Mouse (Mus musculus): ENCODE data around the gene Gatc.

DNA sequence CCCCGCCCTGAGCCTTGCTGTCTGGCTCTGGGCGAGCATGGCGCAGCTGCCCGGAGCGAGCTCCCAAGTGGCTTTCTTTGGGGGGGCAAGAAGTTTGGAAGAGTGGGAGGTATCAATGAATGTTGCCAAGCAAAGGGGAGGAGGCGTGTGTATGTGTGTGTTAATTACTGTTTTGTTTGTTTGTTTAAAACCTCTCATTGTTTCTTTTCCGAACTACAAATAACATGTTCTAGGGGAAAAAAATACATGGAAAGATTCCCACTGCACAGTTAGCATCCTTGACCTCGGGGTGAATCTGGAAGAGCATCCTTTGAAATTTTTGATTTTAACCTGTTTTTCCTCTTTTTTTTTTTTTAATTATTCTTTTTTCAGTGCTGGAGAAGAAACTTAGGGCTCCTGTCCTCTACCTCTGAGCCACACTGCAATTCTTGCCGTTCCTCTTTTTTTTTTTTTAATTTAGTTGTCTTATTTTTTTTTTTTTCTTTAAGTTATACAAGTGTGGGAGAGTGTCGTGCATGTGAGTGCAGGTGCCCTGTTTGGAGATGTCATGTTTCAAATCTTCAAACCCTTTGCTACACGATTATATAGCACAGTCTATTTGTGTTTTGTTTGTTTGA is 33.3 kb upstream of the Gatc start:
- TF ChIP-seq GATA1 (IDR thresholded peaks at IDR 0.05; ENCODE audit: borderline replicate concordance, low read length) (no peak), CTCF (IDR thresholded peaks at IDR 0.05; ENCODE audit: low read depth, low read length) (no peak), GATA2 (IDR thresholded peaks at IDR 0.05; ENCODE audit: borderline replicate concordance, low read depth, low read length) (no peak), POLR2AphosphoS5 (IDR thresholded peaks at IDR 0.05; ENCODE audit: insufficient replicate concordance, low read depth, low read length) (no peak)

Measured in G1E (cell line).